Mouse (Mus musculus): ENCODE measurements around the gene Olfr571. TPM values are rescaled to one million over a fixed set of nuclear protein-coding genes. Genes with fewer than 3 reads are reported as not detected.

Olfr571 gene
- polyA plus RNA-seq (2012; rRNA removed; ENCODE audit: low replicate concordance): not detected in 2 replicates

GRCm38 (mm10) chr7:102917032-102917875, at the start of gene Olfr571:
Gene Olfr571 (minus strand): TSS chr7:102917536.

DNA sequence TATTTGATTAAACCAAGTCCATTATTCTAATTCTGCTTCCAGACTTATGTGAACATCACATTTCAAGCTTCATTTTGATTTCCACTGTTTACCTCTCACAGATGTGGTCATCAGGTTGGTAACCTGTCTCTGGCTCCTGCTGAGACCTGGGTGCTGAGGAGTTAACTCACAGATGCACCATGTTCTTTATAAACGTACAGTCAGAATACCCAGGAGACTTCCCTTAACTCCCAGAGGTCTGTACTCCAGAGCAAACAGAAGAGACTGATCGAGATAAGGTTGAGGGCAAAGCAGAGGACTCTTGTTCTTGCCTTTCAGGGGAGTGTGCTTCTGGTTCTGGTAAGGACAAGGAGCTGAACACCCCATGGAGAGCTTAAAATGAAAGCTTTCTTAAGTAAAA, 45.0 kb upstream of the Olfr571 start, which contains the start of gene Olfr576:
Gene Olfr576, plus strand, starts transcription at position 301 of the 400 bp plus-strand sequence.

GRCm38 (mm10) chr7:102958593-102958992, 41.3 kb upstream of the Olfr571 start, which contains the start of gene Olfr575:
Gene Olfr575 (minus strand): TSS chr7:102958775.

DNA sequence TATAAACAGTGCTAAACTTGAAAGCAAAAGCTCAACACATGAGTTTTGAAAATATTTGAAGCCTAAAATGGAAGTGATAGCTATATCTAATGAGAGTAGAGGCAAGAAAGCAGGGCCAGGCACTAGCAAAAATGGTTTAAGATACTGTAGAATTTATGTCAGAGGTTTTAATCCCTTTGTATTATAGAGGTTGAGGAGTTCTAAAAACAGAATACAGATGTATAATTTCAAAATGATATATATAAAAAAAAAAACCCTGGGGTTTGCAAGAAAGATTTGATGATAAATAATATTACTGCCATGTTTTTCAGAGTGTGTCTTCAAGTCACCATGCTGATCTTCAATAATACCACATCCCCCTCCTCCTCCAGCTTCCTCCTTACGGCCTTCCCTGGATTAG, 30.8 kb upstream of the Olfr571 start, which contains the start of gene Olfr574:
Gene Olfr574, plus strand, starts transcription at position 301 of the 400 bp plus-strand sequence.

GRCm38 (mm10) chr7:102942475-102942874, 25.1 kb upstream of the Olfr571 start, which contains the start of gene Olfr573-ps1:
Gene Olfr573-ps1 (minus strand): TSS chr7:102942575.

DNA sequence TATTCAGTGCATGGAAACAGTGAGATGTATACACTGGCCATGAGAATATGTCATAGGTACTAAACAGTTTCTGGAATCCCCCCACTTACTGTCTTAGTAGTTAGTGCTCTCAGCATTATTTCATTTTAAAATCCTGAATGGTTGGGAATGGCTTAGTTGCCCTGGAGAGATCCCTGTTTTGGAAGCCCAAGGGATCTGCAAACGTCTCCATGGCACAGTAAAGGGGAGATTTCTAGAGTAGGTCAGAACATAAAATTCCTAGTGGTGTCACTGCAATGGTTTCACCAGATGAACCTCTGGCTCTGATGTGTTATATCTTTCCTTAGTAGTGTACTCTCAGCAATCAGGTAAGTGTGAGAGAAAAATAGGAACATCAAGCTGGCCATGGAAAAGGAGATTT, 6.8 kb upstream of the Olfr571 start, which contains the start of gene Olfr572:
Gene Olfr572, plus strand, starts transcription at position 301 of the 400 bp plus-strand sequence.

DNA sequence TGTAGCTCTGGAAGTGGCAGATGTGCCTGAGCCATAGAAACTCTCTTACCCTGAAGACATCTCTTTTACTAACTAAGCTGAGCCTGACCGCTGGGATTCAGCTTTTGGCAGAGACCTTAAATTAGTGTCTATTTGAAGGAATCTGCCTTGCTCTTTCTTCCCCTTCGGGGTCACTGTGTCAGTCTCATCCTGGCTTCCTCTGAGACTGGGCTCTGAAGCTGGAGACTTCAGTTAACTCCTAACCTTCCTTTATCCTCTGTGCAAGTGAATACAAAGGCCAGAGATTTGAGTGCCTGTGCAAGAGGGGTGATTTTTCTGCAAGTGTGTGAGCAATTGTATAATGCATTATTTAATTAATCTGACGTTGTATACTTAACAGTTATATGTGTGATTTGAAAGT, 26.6 kb downstream of the Olfr571 start, which contains the start of gene Olfr569:
Gene Olfr569, minus strand, starts transcription at position 101 of the 400 bp plus-strand sequence.

GRCm38 (mm10) chr7:102876822-102877221, 40.5 kb downstream of the Olfr571 start, which contains the start of gene Olfr568:
Gene Olfr568 (plus strand): TSS chr7:102877122.

GRCm38 (mm10) chr7:102858665-102859064, 58.7 kb downstream of the Olfr571 start, which contains the start of gene Olfr566:
Gene Olfr566 (minus strand): TSS chr7:102858765.

Other genes with a start within 250 kb of the Olfr571 start
- 1.7 and 3.0 TPM in 2 replicates for gene Trim68, start 230.2 kb downstream of the Olfr571 start, polyA plus RNA-seq (2012; rRNA removed; ENCODE audit: low replicate concordance)
- gene Olfr557, start 221.6 kb downstream of the Olfr571 start, polyA plus RNA-seq (2012; rRNA removed; ENCODE audit: low replicate concordance): not detected in 2 replicates
- 0.07 and 0.09 TPM in 2 replicates for gene Olfr558, start 215.3 kb downstream of the Olfr571 start, polyA plus RNA-seq (2012; rRNA removed; ENCODE audit: low replicate concordance)
- not detected in 2 replicates for gene Olfr33, start 198.5 kb downstream of the Olfr571 start, polyA plus RNA-seq (2012; rRNA removed; ENCODE audit: low replicate concordance)
- not detected in 2 replicates for gene Olfr559, start 190.0 kb downstream of the Olfr571 start, polyA plus RNA-seq (2012; rRNA removed; ENCODE audit: low replicate concordance)
- gene Olfr560, start 158.2 kb downstream of the Olfr571 start, polyA plus RNA-seq (2012; rRNA removed; ENCODE audit: low replicate concordance): not detected in 2 replicates
- gene Olfr78, start 158.1 kb downstream of the Olfr571 start, polyA plus RNA-seq (2012; rRNA removed; ENCODE audit: low replicate concordance): 0.24 and 0.67 TPM in 2 replicates
- gene Olfr561, start 146.3 kb downstream of the Olfr571 start, polyA plus RNA-seq (2012; rRNA removed; ENCODE audit: low replicate concordance): not detected in 2 replicates
- gene Olfr564, start 114.1 kb downstream of the Olfr571 start, polyA plus RNA-seq (2012; rRNA removed; ENCODE audit: low replicate concordance): not detected in 2 replicates
- not detected in 2 replicates for gene Olfr566, start 58.8 kb downstream of the Olfr571 start, polyA plus RNA-seq (2012; rRNA removed; ENCODE audit: low replicate concordance)
- gene Olfr568, start 40.4 kb downstream of the Olfr571 start, polyA plus RNA-seq (2012; rRNA removed; ENCODE audit: low replicate concordance): not detected in 2 replicates
- gene Olfr569, start 26.7 kb downstream of the Olfr571 start, polyA plus RNA-seq (2012; rRNA removed; ENCODE audit: low replicate concordance): not detected in 2 replicates
- gene Olfr570, start 23.0 kb downstream of the Olfr571 start, polyA plus RNA-seq (2012; rRNA removed; ENCODE audit: low replicate concordance): not detected in 2 replicates
- gene Olfr572, start 6.9 kb upstream of the Olfr571 start, polyA plus RNA-seq (2012; rRNA removed; ENCODE audit: low replicate concordance): not detected in 2 replicates
- gene Olfr573-ps1, start 25.0 kb upstream of the Olfr571 start, polyA plus RNA-seq (2012; rRNA removed; ENCODE audit: low replicate concordance): not detected in 2 replicates
- gene Olfr574, start 30.9 kb upstream of the Olfr571 start, polyA plus RNA-seq (2012; rRNA removed; ENCODE audit: low replicate concordance): not detected in 2 replicates
- not detected in 2 replicates for gene Olfr575, start 41.2 kb upstream of the Olfr571 start, polyA plus RNA-seq (2012; rRNA removed; ENCODE audit: low replicate concordance)
- gene Olfr576, start 45.1 kb upstream of the Olfr571 start, polyA plus RNA-seq (2012; rRNA removed; ENCODE audit: low replicate concordance): not detected in 2 replicates
- gene Olfr577, start 58.4 kb upstream of the Olfr571 start, polyA plus RNA-seq (2012; rRNA removed; ENCODE audit: low replicate concordance): not detected in 2 replicates
- not detected in 2 replicates for gene Olfr578, start 71.8 kb upstream of the Olfr571 start, polyA plus RNA-seq (2012; rRNA removed; ENCODE audit: low replicate concordance)
- gene Olfr582, start 120.5 kb upstream of the Olfr571 start, polyA plus RNA-seq (2012; rRNA removed; ENCODE audit: low replicate concordance): not detected in 2 replicates
- not detected in 2 replicates for gene Olfr583, start 133.8 kb upstream of the Olfr571 start, polyA plus RNA-seq (2012; rRNA removed; ENCODE audit: low replicate concordance)
- not detected in 2 replicates for gene Olfr584, start 164.3 kb upstream of the Olfr571 start, polyA plus RNA-seq (2012; rRNA removed; ENCODE audit: low replicate concordance)
- not detected in 2 replicates for gene Olfr585, start 180.2 kb upstream of the Olfr571 start, polyA plus RNA-seq (2012; rRNA removed; ENCODE audit: low replicate concordance)
- not detected in 2 replicates for gene Olfr586, start 208.1 kb upstream of the Olfr571 start, polyA plus RNA-seq (2012; rRNA removed; ENCODE audit: low replicate concordance)
- gene Olfr588-ps1, start 223.3 kb upstream of the Olfr571 start, polyA plus RNA-seq (2012; rRNA removed; ENCODE audit: low replicate concordance): not detected in 2 replicates
- not detected in 2 replicates for gene Olfr589, start 238.8 kb upstream of the Olfr571 start, polyA plus RNA-seq (2012; rRNA removed; ENCODE audit: low replicate concordance)